Mouse (Mus musculus) kidney, postnatal 36 days (tissue): Measurements from ENCODE around the gene Smyd3.

Experiments used
- DNase-seq, 2 experiments: peaks; one replicate each; pipeline ENCODE4 v3.0.0; 2021 to 2022; ENCODE audit warnings: mixed read lengths in 2 of 2

Smyd3 gene

DNA sequence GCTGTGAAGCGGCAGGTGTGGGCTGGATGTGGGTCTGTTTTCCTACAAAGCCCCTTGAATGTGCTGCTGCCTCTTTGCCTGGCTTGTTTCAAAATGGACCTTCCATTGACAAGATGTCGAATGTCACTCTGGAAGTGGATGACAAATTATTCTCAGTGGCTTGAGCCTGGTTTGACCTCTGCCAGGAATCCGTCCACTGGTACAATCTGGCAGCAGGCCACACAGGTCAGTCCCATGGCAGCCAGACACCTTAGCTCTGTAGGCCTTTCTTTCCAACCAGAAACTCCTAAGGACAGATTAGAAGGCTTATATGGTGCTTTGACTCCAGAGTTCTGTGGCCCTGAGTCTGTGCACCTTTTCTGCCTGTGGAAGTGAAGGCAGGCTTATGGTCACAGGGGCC lies 507.9 kb downstream of the Smyd3 start:
- peak; percentile 23 to 49 for DNase-seq

GRCm38 (mm10) chr1:179004133-179004866 lies 513.5 kb downstream of the Smyd3 start:
- no peak for DNase-seq

DNA sequence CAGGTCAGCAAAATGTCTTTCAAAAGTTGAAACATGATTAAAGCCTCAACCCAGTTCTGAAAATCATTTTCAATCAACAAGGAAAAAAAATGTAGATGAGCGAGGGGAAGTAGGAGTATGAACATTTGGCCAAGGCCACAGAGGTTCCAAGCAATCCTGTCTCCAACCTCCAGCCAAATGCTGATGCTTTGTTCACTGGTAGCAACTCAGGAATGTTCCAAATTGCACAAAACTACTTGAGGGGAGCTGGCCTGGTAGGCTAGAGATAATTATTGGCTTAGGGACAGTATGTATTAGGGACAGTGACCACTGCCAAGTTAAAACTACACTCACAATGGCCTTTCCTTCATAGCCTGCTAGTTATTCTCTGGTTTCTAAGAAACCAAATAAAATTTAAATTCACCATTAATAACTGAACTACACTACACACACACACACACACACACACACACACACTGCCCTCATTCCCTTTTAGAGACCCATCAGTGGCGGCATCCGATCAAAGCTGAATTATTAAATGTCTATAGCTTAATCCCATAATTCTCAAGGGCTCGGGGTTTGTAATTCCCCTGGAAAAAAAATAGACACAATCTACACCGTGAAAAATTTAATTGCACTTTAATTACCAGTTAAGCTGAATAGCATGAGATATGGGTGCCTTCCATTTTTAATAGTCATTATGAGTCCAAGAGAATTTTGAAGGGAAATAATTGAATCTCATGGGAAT lies 514.3 kb downstream of the Smyd3 start:
- no peak for DNase-seq

GRCm38 (mm10) chr1:178999876-179000528 lies 517.8 kb downstream of the Smyd3 start:
- DNase-seq, result no peak

GRCm38 (mm10) chr1:178997870-178998269 lies 520.0 kb downstream of the Smyd3 start:
- DNase-seq, result no peak

DNA sequence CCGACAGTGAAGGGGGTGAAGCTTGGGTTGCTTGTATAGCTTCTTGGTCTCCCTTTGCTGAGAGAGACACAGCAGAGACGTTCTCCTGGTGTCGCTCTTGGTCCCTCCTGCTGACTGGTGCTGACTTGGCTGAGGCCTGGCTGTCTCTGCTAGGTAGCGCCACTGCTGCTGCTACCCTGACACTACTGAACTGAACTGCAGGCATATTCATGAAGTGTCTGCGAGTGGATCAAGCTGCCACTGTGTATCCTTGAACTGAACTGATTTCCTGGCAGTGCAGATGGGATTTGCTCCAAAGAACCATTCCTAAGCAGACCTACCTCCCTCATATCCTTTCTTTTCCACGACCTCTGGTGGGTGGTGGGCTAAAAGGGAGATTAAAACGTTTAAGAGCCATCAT lies 523.6 kb downstream of the Smyd3 start:
- DNase-seq, result no peak

DNA sequence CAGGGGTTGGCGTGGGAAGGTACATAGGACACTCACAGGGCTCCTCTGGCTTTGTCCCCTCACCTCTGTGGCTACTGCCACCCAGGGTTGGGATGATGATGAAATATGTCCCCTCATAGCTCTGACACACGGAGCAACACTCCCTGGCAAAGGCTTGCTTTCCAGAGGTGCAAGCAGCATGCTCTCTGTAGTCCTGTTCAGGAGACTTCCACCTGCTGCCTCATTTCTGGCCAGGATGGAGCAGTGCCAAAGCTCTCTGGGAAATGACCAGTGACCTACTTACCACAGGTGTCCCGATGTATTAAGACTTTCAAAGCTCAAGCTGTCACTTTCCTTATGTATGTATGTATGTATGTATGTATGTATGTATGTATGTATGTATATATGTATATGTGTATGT lies 525.3 kb downstream of the Smyd3 start:
- DNase-seq, result peak; percentile 34 to 66

GRCm38 (mm10) chr1:178991470-178991869 lies 526.4 kb downstream of the Smyd3 start:
- no peak for DNase-seq

- DNase-seq, result no peak
These were observed 526.8 kb downstream of the Smyd3 start for GRCm38 (mm10) chr1:178991045-178991444.

GRCm38 (mm10) chr1:178989485-178989884 lies 528.4 kb downstream of the Smyd3 start:
- no peak for DNase-seq

DNA sequence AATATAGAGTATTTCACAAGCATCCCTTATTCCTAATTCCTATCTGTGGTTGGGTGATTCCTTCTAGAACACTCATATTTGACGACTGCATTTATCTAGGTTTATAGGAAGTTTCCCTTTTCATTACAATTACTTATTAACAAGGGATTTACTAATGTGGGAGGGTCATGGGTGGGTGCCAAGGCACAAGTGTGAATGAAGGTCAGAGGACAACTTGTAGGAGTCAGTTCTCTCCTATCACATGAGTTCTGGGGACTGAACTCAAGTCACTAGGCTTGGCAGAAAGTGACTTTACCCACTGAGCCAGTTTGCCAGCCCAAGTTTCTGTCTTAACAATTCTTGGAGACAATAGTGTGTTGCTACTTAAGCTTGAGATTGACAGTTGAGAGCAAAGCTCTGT lies 529.7 kb downstream of the Smyd3 start:
- peak; percentile 67 to 77 for DNase-seq

GRCm38 (mm10) chr1:178981641-178982040 lies 536.2 kb downstream of the Smyd3 start:
- DNase-seq, result no peak

- no peak for DNase-seq
These were observed 537.7 kb downstream of the Smyd3 start for GRCm38 (mm10) chr1:178980185-178980584.

DNA sequence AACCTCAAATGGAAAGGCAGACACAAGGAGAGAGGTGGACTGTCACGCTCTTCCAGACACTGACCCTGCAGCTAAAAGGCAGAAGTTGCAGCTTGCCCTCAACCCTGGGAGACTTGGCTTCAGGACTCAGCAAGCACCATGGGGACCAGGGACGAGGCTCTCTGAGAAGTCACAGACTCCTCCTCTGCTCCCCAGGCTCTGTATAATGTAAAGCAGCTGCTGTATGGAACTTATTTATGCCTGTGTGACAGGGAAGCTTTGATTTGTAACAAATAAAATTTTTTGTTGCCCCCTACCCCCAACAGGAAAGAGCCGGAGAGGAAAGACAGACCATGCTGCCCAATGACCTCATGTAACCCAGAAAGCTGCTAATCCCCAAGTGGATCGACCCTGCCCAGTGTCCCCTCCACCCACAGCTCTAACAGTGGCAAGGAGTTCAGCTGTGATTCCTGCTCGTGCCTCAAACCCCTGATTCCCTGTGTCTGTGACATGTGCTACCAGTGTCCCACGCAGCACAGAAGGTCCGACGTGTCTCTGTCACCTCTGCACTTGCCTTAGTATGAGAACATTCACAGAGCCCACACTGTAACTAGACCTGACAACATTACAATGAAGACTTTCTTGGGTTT lies 539.1 kb downstream of the Smyd3 start:
- DNase-seq, result no peak

DNA sequence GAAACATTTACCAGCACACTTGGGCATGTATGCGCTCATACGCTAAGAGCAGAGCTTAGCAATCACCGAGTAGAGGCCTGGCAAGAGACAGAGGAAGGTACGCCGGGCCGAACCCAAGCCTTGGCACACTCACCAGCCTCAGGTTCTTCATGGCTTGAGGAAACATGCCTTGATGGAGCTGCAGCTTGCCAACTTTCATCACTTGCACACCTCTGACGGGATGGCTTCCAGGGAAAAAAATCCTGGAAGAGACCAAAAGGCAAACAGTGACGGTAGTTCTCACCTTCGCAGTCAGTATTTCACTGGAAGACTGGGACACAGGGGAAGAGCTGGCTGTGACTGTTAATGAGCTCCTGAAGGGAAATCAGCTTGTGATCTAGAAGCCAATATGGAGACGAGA lies 545.8 kb downstream of the Smyd3 start:
- DNase-seq, result no peak

- DNase-seq, result no peak
These were observed 556.2 kb downstream of the Smyd3 start for GRCm38 (mm10) chr1:178961661-178962060.

- peak; percentile 20 to 83 for DNase-seq
These were observed 557.8 kb downstream of the Smyd3 start for GRCm38 (mm10) chr1:178960015-178960559.

DNA sequence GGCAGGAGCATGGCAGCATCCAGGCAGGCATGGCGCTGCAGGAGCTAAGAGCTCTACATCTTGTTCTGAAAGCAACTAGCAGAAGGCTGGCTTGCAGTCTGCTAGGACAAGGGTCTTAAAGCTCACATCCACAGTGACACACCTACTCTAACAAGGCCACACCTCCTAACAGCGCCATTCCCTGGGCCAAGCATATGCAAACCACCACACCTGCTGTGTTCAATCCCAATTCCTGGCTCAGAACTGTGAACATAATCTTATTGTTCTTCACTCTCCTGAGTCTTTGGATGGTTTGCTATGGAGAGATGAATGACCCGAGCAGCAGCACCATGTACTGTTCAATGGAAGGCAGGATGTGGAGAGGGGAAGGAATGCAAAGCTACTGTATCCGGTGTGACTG lies 559.2 kb downstream of the Smyd3 start:
- no peak for DNase-seq

DNA sequence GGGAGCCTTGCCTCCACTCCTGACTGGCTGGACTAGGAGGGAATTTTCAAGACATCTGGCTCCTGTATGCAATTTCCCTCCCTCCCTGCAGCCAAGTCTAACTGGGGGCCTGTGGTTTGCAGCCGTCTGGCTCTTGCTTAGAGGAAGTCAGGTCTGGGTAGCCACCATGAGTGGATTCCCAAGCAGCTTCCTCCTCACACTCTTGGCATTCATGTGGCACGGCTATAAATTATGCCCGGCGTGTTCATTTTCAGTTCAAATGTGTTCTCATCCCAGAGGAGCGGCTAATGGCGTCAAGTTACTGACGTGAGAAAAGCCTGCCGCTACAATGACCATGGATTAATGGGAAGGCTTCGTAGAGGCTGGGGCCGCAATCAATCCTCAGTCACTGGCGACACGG lies 564.9 kb downstream of the Smyd3 start:
- no peak for DNase-seq

- DNase-seq, result no peak
These were observed 575.4 kb downstream of the Smyd3 start for GRCm38 (mm10) chr1:178942251-178942963.

GRCm38 (mm10) chr1:178940353-178940752 lies 577.5 kb downstream of the Smyd3 start:
- no peak for DNase-seq

DNA sequence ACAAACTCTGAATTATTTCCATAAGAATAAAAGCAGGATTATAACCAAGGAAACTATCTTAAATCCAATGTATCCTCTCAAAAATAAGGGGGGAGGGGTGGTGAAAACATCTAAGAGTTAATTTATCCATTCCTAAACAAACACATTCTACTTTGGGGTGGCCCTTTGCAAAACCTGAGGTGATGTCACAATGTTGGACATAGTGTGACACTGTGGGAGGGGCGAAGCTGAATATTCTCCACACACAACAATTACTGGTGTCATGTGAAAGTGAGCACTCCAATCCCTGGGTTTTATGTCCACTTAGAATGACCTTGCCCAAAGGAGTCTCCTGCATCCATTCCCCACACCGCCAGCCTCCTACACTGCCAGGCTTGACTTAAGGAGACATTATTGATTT lies 580.9 kb downstream of the Smyd3 start:
- no peak for DNase-seq
